Mouse (Mus musculus): Measurements from ENCODE around the gene Rcan2.

The Rcan2 gene

GRCm38 (mm10) chr17:44088226-44088625 lies 287.1 kb downstream of the Rcan2 start:
- no peak for DNase-seq
